Mouse (Mus musculus) spleen, adult 2 months (tissue): ENCODE measurements at regions not wholly inside any gene's neighbourhood (a gene's known extent, or its start where the extent isn't known, plus 50 kb on each side); places are given as distances from the start of the nearest gene placed in this dataset.

Experiments
- CTCF ChIP-seq: fragments of 200-500 bp; IDR thresholded peaks from 2 replicates; pipeline ENCODE4 v1.5.1; 2011; ENCODE audit warnings: mild to moderate bottlenecking, inconsistent platforms; ENCODE audit not compliant: insufficient read depth, insufficient read length, insufficient replicate concordance; ENCODE audit errors: extremely low read depth
- POLR2A ChIP-seq: fragments of 200-500 bp; IDR thresholded peaks from 2 replicates; pipeline ENCODE4 v1.6.1; 2011; ENCODE audit warnings: low read depth, low read length, inconsistent platforms

GRCm38 (mm10) chr17:72720753-72721152, 115.5 kb upstream of the Ypel5 start:
- TF ChIP-seq POLR2A (no peak), CTCF (no peak)
